Mouse (Mus musculus) neutrophil, adult 59 days (primary cell): ENCODE results near the gene Tradd. TPM values are rescaled to one million over a fixed set of nuclear protein-coding genes. Genes with fewer than 3 reads are reported as not detected.

Experiments
- total RNA-seq, 2 experiments: library from RNA; stranded (reverse); gene quantifications; 1 replicate in 1 of 2; 2 replicates in 1 of 2; pipeline ENCODE4 v1.2.4; 2023

Tradd gene
- total RNA-seq: 10 to 100 TPM; 15.9 to 22.2 TPM

GRCm38 (mm10) chr8:105264024-105264982 is at the start of gene Tradd, which contains the start of gene Fbxl8:
Tradd (minus strand) TSS chr8:105264609.
Fbxl8 (plus strand) TSS chr8:105264648.

GRCm38 (mm10) chr8:105305211-105306145 is 41.1 kb upstream of the Tradd start, which contains the start of gene Elmo3:
Elmo3 (plus strand) TSS chr8:105305601.

GRCm38 (mm10) chr8:105297511-105298192 is 33.2 kb upstream of the Tradd start, which contains the start of gene E2f4:
E2f4 (plus strand) TSS chr8:105297663.

GRCm38 (mm10) chr8:105295895-105296573 is 31.6 kb upstream of the Tradd start, which contains the start of gene Exoc3l:
Exoc3l (minus strand) TSS chr8:105296101.

GRCm38 (mm10) chr8:105289805-105290460 is 25.5 kb upstream of the Tradd start, which contains the start of gene 4931428F04Rik:
4931428F04Rik (minus strand) TSS chr8:105289864.

GRCm38 (mm10) chr8:105275840-105276239 is 11.4 kb upstream of the Tradd start, which contains the start of gene Nol3:
Nol3 (plus strand) TSS chr8:105276140.

GRCm38 (mm10) chr8:105269461-105269947 is 5.1 kb upstream of the Tradd start, which contains the start of gene Hsf4:
Hsf4 (plus strand) TSS chr8:105269801.

GRCm38 (mm10) chr8:105254966-105255350 is 9.5 kb downstream of the Tradd start, which contains the start of gene B3gnt9:
B3gnt9 (minus strand) TSS chr8:105255153.

GRCm38 (mm10) chr8:105224413-105225271 is 39.8 kb downstream of the Tradd start, which contains the start of gene D230025D16Rik:
D230025D16Rik (plus strand) TSS chr8:105225145.

Other genes starting within 250 kb of the Tradd start
- gene Ces3a, start 216.0 kb downstream of the Tradd start, total RNA-seq: not detected
- gene Ces3b, start 180.9 kb downstream of the Tradd start, total RNA-seq: not detected
- gene Ces4a, start 132.8 kb downstream of the Tradd start, total RNA-seq: not detected
- gene Cbfb, start 93.9 kb downstream of the Tradd start, total RNA-seq: 10 to 100 TPM; 75.2 to 82.3 TPM
- 10 to 100 TPM; 35.5 to 39.9 TPM for gene D230025D16Rik, start 39.5 kb downstream of the Tradd start, total RNA-seq
- gene B3gnt9, start 9.5 kb downstream of the Tradd start, total RNA-seq: under 1 TPM; 0.69 to 0.84 TPM
- gene Fbxl8, start within 50 bp of the Tradd start, total RNA-seq: 1 to 10 TPM; 4.8 to 4.9 TPM
- not detected for gene Hsf4, start 5.2 kb upstream of the Tradd start, total RNA-seq
- gene Nol3, start 11.5 kb upstream of the Tradd start, total RNA-seq: not detected
- 1 to 10 TPM in 1 of 2 experiments, under 1 TPM in 1; 0.78 to 1.1 TPM for gene 4931428F04Rik, start 25.3 kb upstream of the Tradd start, total RNA-seq
- 1 to 10 TPM in 1 of 2 experiments, under 1 TPM in 1; 0.89 to 1.4 TPM for gene Exoc3l, start 31.5 kb upstream of the Tradd start, total RNA-seq
- 10 to 100 TPM; 55.7 to 57.8 TPM for gene E2f4, start 33.1 kb upstream of the Tradd start, total RNA-seq
- gene Elmo3, start 41.0 kb upstream of the Tradd start, total RNA-seq: 1 to 10 TPM in 1 of 2 experiments, under 1 TPM in 1; 0.84 to 1.1 TPM
- gene Lrrc29, start 61.7 kb upstream of the Tradd start, total RNA-seq: 1 to 10 TPM; 6.0 to 6.4 TPM
- 10 to 100 TPM; 27.4 to 27.9 TPM for gene Tmem208, start 61.7 kb upstream of the Tradd start, total RNA-seq
- 10 to 100 TPM; 31.8 to 40.1 TPM for gene Fhod1, start 83.3 kb upstream of the Tradd start, total RNA-seq
- gene Slc9a5, start 84.2 kb upstream of the Tradd start, total RNA-seq: 1 to 10 TPM; 1.1 to 1.5 TPM
- under 1 TPM in 1 of 2 experiments, not detected in 1; 0.13 TPM for gene Plekhg4, start 108.7 kb upstream of the Tradd start, total RNA-seq
- gene Kctd19, start 148.9 kb upstream of the Tradd start, total RNA-seq: not detected
- not detected for gene Lrrc36, start 149.0 kb upstream of the Tradd start, total RNA-seq
- 10 to 100 TPM; 10.9 to 18.1 TPM for gene Tppp3, start 206.9 kb upstream of the Tradd start, total RNA-seq
- gene Zdhhc1, start 232.3 kb upstream of the Tradd start, total RNA-seq: 1 to 10 TPM; 1.8 TPM